Mouse (Mus musculus) spleen, embryonic (tissue): ENCODE data around the gene Rad50.

Experiments used
- CTCF ChIA-PET: fragments of 350-600 bp; sonication (Branson Sonifier 250); formaldehyde crosslinking; loops from one replicate; lab custom pipeline; 2022; lab: Charles Lee

Gene Rad50

GRCm38 (mm10) chr11:53699351-53699750, 7.8 kb downstream of the Rad50 start:
- CTCF ChIA-PET = no interaction called here

GRCm38 (mm10) chr11:53698521-53698920, 8.6 kb downstream of the Rad50 start:
- CTCF ChIA-PET = no interaction called here

- CTCF ChIA-PET = no interaction called here
Observed at GRCm38 (mm10) chr11:53691979-53692378, 15.1 kb downstream of the Rad50 start.

GRCm38 (mm10) chr11:53682994-53683530, 24.1 kb downstream of the Rad50 start:
- CTCF ChIA-PET = no interaction called here

- CTCF ChIA-PET = no interaction called here
Observed at GRCm38 (mm10) chr11:53682170-53682569, 24.9 kb downstream of the Rad50 start.

- CTCF ChIA-PET = interaction anchor here (0.7 kb wide), 1 partner anchor 177 kb away, joined by 4 read pairs; no protein-coding TSS in a partner anchor
Observed at GRCm38 (mm10) chr11:53681686-53682085, 25.4 kb downstream of the Rad50 start.

- CTCF ChIA-PET = interaction anchor here (0.5 kb wide), 1 partner anchor 975 kb away, joined by 4 read pairs; no protein-coding TSS in a partner anchor
Observed at GRCm38 (mm10) chr11:53680141-53680540, 27.0 kb downstream of the Rad50 start.

- CTCF ChIA-PET = no interaction called here
Observed at GRCm38 (mm10) chr11:53671414-53671813, 35.7 kb downstream of the Rad50 start.

- CTCF ChIA-PET = no interaction called here
Observed at GRCm38 (mm10) chr11:53664091-53664490, 43.0 kb downstream of the Rad50 start.

GRCm38 (mm10) chr11:53662794-53663674, 44.1 kb downstream of the Rad50 start:
- CTCF ChIA-PET = no interaction called here

GRCm38 (mm10) chr11:53657828-53658227, 49.3 kb downstream of the Rad50 start:
- CTCF ChIA-PET = no interaction called here

GRCm38 (mm10) chr11:53657381-53657780, 49.7 kb downstream of the Rad50 start:
- CTCF ChIA-PET = no interaction called here

- CTCF ChIA-PET = no interaction called here
Observed at GRCm38 (mm10) chr11:53656558-53657202, 50.4 kb downstream of the Rad50 start.

GRCm38 (mm10) chr11:53655043-53655442, 52.1 kb downstream of the Rad50 start:
- CTCF ChIA-PET = interaction anchor here (0.5 kb wide), 1 partner anchor 27 kb away, joined by 6 read pairs; no protein-coding TSS in a partner anchor

- CTCF ChIA-PET = no interaction called here
Observed at GRCm38 (mm10) chr11:53652427-53652826, 54.7 kb downstream of the Rad50 start.

- CTCF ChIA-PET = no interaction called here
Observed at GRCm38 (mm10) chr11:53651441-53651840, 55.7 kb downstream of the Rad50 start.

- CTCF ChIA-PET = no interaction called here
Observed at GRCm38 (mm10) chr11:53644017-53644416, 63.1 kb downstream of the Rad50 start.

- CTCF ChIA-PET = no interaction called here
Observed at GRCm38 (mm10) chr11:53642744-53643279, 64.3 kb downstream of the Rad50 start.

GRCm38 (mm10) chr11:53637803-53638260, 69.3 kb downstream of the Rad50 start:
- CTCF ChIA-PET = no interaction called here

- CTCF ChIA-PET = no interaction called here
Observed at GRCm38 (mm10) chr11:53637046-53637802, 69.9 kb downstream of the Rad50 start.

GRCm38 (mm10) chr11:53636183-53636646, 70.9 kb downstream of the Rad50 start:
- CTCF ChIA-PET = no interaction called here
